ENCODE assay signal across 8 mouse cellular contexts in the genomic region with DNA sequence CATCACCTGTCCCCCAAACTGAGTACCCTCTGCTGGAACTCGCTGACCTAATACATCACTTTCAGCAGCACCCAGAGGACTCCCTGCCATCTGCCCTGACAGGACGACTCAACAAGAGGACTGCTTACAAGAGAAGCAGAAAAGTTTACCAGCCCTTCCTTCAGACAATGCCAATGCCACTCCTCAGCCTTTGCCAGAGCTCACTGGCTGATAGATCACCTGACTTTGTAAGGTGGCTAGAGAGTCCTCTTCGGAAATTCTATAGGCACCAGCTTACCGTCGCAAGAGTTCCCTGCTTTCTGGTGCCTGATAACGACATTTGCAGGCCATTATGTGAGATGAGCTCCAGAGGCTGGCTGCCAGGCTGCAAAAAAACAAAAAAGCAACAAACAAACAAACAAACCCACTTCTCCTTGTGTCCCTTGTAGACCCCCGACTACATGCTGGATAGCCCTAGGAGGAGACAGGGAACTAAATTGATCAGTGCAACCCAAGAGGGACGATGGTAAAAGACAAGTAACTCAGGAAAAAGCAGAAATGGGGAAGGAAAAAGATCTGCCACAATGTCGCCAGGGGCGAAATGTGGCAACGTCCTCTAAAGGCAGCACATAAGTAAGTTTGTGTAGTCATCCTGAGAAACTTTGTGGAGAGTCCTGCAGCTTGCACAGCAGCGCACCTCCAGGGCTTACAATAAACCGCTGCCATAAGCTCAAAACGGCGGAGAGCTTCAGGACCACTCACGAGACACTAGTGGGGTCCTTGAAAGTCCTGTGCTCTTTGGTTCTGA. TPM values are rescaled to one million over a fixed set of nuclear protein-coding genes. Genes with fewer than 3 reads are reported as not detected.
DNase-seq lines count a peak whose midpoint lies in the region; ATAC-seq and TF ChIP-seq lines count a peak whose summit lies in the region.

No protein-coding gene starts in this region.

- TF ChIP-seq POLR2A in embryonic fibroblast, embryonic 13.5 days (IDR thresholded peaks at IDR 0.05; ENCODE audit: low read depth, low read length): no peak

- peak overlapping the region; percentile 85 for H3K4me3 ChIP-seq in lung, postnatal 0 days (ENCODE audit: low read depth, low read length)
- peak overlapping the region; percentile 91 for H3K4me3 ChIP-seq in embryonic fibroblast, embryonic 13.5 days (ENCODE audit: insufficient read depth, low read length)
- peak overlapping the region; percentile 88 for H3K4me3 ChIP-seq in limb, embryonic 15.5 days
- H3K4me3 ChIP-seq in stomach, embryonic 15.5 days (replicated peaks): peak overlapping the region; percentile 96

- H3K4me1 ChIP-seq in lung, postnatal 0 days (ENCODE audit: insufficient read depth, low read depth, low read length): peaks cover 5% of the 10 kb centered on the region; the same call in 1 of the 2 replicates
- H3K4me1 ChIP-seq in embryonic fibroblast, embryonic 13.5 days (ENCODE audit: control insufficient read depth, insufficient read depth, low read length): no peaks in the 10 kb centered on the region
- H3K4me1 ChIP-seq in limb, embryonic 15.5 days: peaks cover 18% of the 10 kb centered on the region
- H3K4me1 ChIP-seq in stomach, embryonic 15.5 days: peaks cover 18% of the 10 kb centered on the region

- peak overlapping the region; percentile 77 for H3K9ac ChIP-seq in lung, postnatal 0 days (replicated peaks; ENCODE audit: low read depth)
- peak overlapping the region; percentile 78 for H3K9ac ChIP-seq in limb, embryonic 15.5 days
- peak overlapping the region; percentile 47 for H3K9ac ChIP-seq in stomach, embryonic 15.5 days

- H3K4me2 ChIP-seq in lung, postnatal 0 days (replicated peaks; ENCODE audit: low read depth, low read length): peak overlapping the region; percentile 80
- peak overlapping the region; percentile 81 for H3K4me2 ChIP-seq in limb, embryonic 15.5 days
- peak overlapping the region; percentile 86 for H3K4me2 ChIP-seq in stomach, embryonic 15.5 days

- no peaks in the 10 kb centered on the region for H3K27me3 ChIP-seq in lung, postnatal 0 days (replicated peaks; ENCODE audit: insufficient read depth, low read length)
- no peaks in the 10 kb centered on the region for H3K27me3 ChIP-seq in limb, embryonic 15.5 days
- H3K27me3 ChIP-seq in stomach, embryonic 15.5 days (replicated peaks): no peaks in the 10 kb centered on the region

- no peak for TF ChIP-seq EP300 in lung, postnatal 0 days (IDR thresholded peaks at IDR 0.05)

- no peaks in the 10 kb centered on the region for H3K9me3 ChIP-seq in lung, postnatal 0 days (ENCODE audit: low read length)
- no peaks in the 10 kb centered on the region for H3K9me3 ChIP-seq in limb, embryonic 15.5 days
- H3K9me3 ChIP-seq in stomach, embryonic 15.5 days: no peaks in the 10 kb centered on the region

- H3K36me3 ChIP-seq in lung, postnatal 0 days (ENCODE audit: insufficient read depth, low read length): 0 out of 2 replicates have a peak, but pooled peaks cover 12% of the 10 kb centered on the region
- H3K36me3 ChIP-seq in limb, embryonic 15.5 days: peaks cover 45% of the 10 kb centered on the region
- 0 out of 2 replicates have a peak, but pooled peaks cover 4% of the 10 kb centered on the region for H3K36me3 ChIP-seq in stomach, embryonic 15.5 days

- DNase-seq in lung, postnatal 0 days (ENCODE audit: low spot score): no peak
- no peak for DNase-seq in lung, postnatal 36 days
- DNase-seq in embryo, embryonic 10.5 days (ENCODE audit: low spot score): no peak
- DNase-seq in spleen, postnatal 14 days (ENCODE audit: low spot score in 2 of 2): no peak
- DNase-seq in retina, embryonic 14.5 days (ENCODE audit: low spot score): no peak

- TF ChIP-seq CTCF in lung, postnatal 0 days (IDR thresholded peaks at IDR 0.05): no peak
- TF ChIP-seq CTCF in embryonic fibroblast, embryonic 13.5 days (IDR thresholded peaks at IDR 0.05; ENCODE audit: borderline replicate concordance, insufficient read depth, low read length): no peak

- peak; percentile 23 for ATAC-seq in lung, postnatal 0 days
- no peak for ATAC-seq in limb, embryonic 15.5 days (ENCODE audit: insufficient number of reproducible peaks, low FRiP score, low TSS enrichment, low read depth)
- peak; percentile 3; the same call in 1 of the 2 replicates for ATAC-seq in stomach, embryonic 15.5 days (ENCODE audit: insufficient read depth, low FRiP score, low read depth)

- H3K27ac ChIP-seq in lung, postnatal 0 days (ENCODE audit: low read length): peak overlapping the region; percentile 87
- H3K27ac ChIP-seq in embryonic fibroblast, embryonic 13.5 days (ENCODE audit: insufficient read depth, low read length): 0 out of 2 replicates have a peak overlapping the region, but pooled peaks have one; percentile 27
- H3K27ac ChIP-seq in limb, embryonic 15.5 days: peak overlapping the region; percentile 87
- H3K27ac ChIP-seq in stomach, embryonic 15.5 days: peak overlapping the region; percentile 78

- 20% methylated on average over 16 of the region's 16 CpGs for WGBS in lung, postnatal 0 days
- WGBS in limb, embryonic 15.5 days: 27% methylated on average over 16 of the region's 16 CpGs
- WGBS in stomach, embryonic 15.5 days: 23% methylated on average over 16 of the region's 16 CpGs

RNA-seq across cellular contexts. Expression of a gene that starts 0.9 kb away (rescaled TPM):
- 60.0 and 74.0 TPM in 2 replicates for polyA plus RNA-seq in lung, postnatal 0 days (2015; fragmentation: Nextera tagmentation; extraction: Ambion mirVana)
- 28.3 and 32.5 TPM in 2 replicates for polyA plus RNA-seq in embryonic fibroblast, embryonic 13.5 days (2011; ENCODE audit: insufficient read length, low read depth, missing spikeins)
- polyA plus RNA-seq in limb, embryonic 15.5 days (2015; fragmentation: Nextera tagmentation; extraction: Ambion mirVana): 75.7 and 78.9 TPM in 2 replicates
- polyA plus RNA-seq in stomach, embryonic 15.5 days (2015; fragmentation: Nextera tagmentation; extraction: Ambion mirVana): 84.4 and 90.4 TPM in 2 replicates

RNA-seq across cellular contexts. Expression of a gene that starts 6.7 kb away (rescaled TPM):
- polyA plus RNA-seq in lung, postnatal 0 days (2015; fragmentation: Nextera tagmentation; extraction: Ambion mirVana): 32.9 and 34.8 TPM in 2 replicates
- polyA plus RNA-seq in embryonic fibroblast, embryonic 13.5 days (2011; ENCODE audit: insufficient read length, low read depth, missing spikeins): 7.2 and 7.7 TPM in 2 replicates
- 25.2 and 29.5 TPM in 2 replicates for polyA plus RNA-seq in limb, embryonic 15.5 days (2015; fragmentation: Nextera tagmentation; extraction: Ambion mirVana)
- polyA plus RNA-seq in stomach, embryonic 15.5 days (2015; fragmentation: Nextera tagmentation; extraction: Ambion mirVana): 27.7 and 29.2 TPM in 2 replicates

RNA-seq across cellular contexts. Expression of a gene that starts 9.4 kb away (rescaled TPM):
- 151 and 168 TPM in 2 replicates for polyA plus RNA-seq in lung, postnatal 0 days (2015; fragmentation: Nextera tagmentation; extraction: Ambion mirVana)
- polyA plus RNA-seq in embryonic fibroblast, embryonic 13.5 days (2011; ENCODE audit: insufficient read length, low read depth, missing spikeins): 43.1 and 46.4 TPM in 2 replicates
- 122 and 124 TPM in 2 replicates for polyA plus RNA-seq in limb, embryonic 15.5 days (2015; fragmentation: Nextera tagmentation; extraction: Ambion mirVana)
- polyA plus RNA-seq in stomach, embryonic 15.5 days (2015; fragmentation: Nextera tagmentation; extraction: Ambion mirVana): 115 and 121 TPM in 2 replicates

RNA-seq across cellular contexts. Expression of a gene that starts 18.4 kb away (rescaled TPM):
- polyA plus RNA-seq in lung, postnatal 0 days (2015; fragmentation: Nextera tagmentation; extraction: Ambion mirVana): 1.8 and 2.5 TPM in 2 replicates
- 0.25 and 0.30 TPM in 2 replicates for polyA plus RNA-seq in embryonic fibroblast, embryonic 13.5 days (2011; ENCODE audit: insufficient read length, low read depth, missing spikeins)
- 0.32 and 0.58 TPM in 2 replicates for polyA plus RNA-seq in limb, embryonic 15.5 days (2015; fragmentation: Nextera tagmentation; extraction: Ambion mirVana)
- polyA plus RNA-seq in stomach, embryonic 15.5 days (2015; fragmentation: Nextera tagmentation; extraction: Ambion mirVana): 1.2 and 1.7 TPM in 2 replicates

RNA-seq across cellular contexts. Expression of a gene that starts 26.7 kb away (rescaled TPM):
- polyA plus RNA-seq in lung, postnatal 0 days (2015; fragmentation: Nextera tagmentation; extraction: Ambion mirVana): 630 and 647 TPM in 2 replicates
- 412 and 414 TPM in 2 replicates for polyA plus RNA-seq in embryonic fibroblast, embryonic 13.5 days (2011; ENCODE audit: insufficient read length, low read depth, missing spikeins)
- 761 and 780 TPM in 2 replicates for polyA plus RNA-seq in limb, embryonic 15.5 days (2015; fragmentation: Nextera tagmentation; extraction: Ambion mirVana)
- polyA plus RNA-seq in stomach, embryonic 15.5 days (2015; fragmentation: Nextera tagmentation; extraction: Ambion mirVana): 666 and 701 TPM in 2 replicates

Comparison
In these comparisons a context has a peak if more than half of its experiments do, and no peak if none do; other contexts are left out.
1. H3K27ac ChIP-seq: peak in every context shown above with its lines; median percentile 87 in lung, postnatal 0 days; 87 in limb, embryonic 15.5 days; 78 in stomach, embryonic 15.5 days; 27 in embryonic fibroblast, embryonic 13.5 days.